Mouse (Mus musculus): ENCODE results near the gene Gm15080. TPM values are rescaled to one million over a fixed set of nuclear protein-coding genes. Genes with fewer than 3 reads are reported as not detected.
"Not testable (repeated sequence)": the region's sequence is repeated elsewhere in the genome, so short reads cannot be mapped to it uniquely, and the experiment has no call there.

The Gm15080 gene
- total RNA-seq (2022): not detected

DNA sequence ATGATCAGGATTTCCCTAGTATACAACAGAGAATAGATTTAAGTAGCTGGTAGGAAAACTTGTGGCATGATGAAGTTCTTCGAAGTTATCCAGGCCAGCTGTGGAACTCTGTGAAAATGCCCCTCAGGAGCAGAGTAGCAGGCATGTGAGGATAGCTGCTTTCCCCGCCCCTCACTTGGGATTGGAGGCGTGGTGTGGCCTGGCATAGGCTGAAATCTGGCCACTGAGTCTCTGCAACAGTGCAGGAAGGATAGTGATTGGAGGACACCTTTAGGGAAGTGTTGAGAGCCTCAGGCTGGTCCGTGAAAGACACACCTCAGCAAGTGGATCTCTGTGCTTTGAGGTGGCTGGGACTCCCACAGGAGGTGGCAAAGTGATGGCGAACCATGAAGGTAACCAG, at the start of gene Gm15080:
TSS of gene Gm15080 (plus strand) at position 301 of the 400 bp plus-strand sequence.
- not testable (repeated sequence) for DNase-seq (ENCODE audit: low spot score in 2 of 2)

Other genes starting within 250 kb of the Gm15080 start
- gene Gm15128, start 227.0 kb upstream of the Gm15080 start, total RNA-seq (2022): not detected
- gene Gm15107, start 187.7 kb downstream of the Gm15080 start, total RNA-seq (2022): not detected